18 mouse cellular contexts compared by ENCODE assay signal in the genomic region with DNA sequence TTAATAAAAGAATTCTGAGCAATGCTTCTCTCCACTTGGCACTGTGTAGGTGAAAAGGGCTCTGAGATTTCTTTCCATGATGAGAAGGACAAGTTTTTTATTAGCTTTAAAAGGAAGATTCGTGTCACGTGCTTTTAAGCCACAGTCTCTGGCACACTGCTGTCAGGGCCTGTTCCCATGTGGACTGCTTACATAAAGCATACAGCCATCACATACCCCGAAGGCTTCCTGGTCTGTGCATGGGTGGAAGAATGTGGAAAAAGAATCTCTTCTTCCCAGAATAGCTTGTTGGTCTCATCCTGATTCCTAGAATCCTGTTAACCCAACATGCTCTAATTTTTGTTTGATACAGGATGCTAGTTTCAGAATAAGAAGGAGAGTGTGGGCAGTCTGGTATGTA.
"Had no signal": no experiment of that assay in that cellular context is flagged by ENCODE, and none has a peak within 500 bp of the region (broad histone marks: within the 10 kb centered on the region; RNA-seq: fewer than 3 reads in every experiment).

No protein-coding gene starts in this region.

- DNase-seq: lung, adult 2 months; lung, postnatal 10 days; lung, postnatal 4 days; midbrain, embryonic 14.5 days; retina, postnatal 1 day; right cerebral cortex, postnatal 14 days; right cerebral cortex, postnatal 4 days; spleen, adult 18-20 months; thymus, adult 18-20 months; thymus, postnatal 14 days; thymus, postnatal 36 days had no signal

- H3K27me3 ChIP-seq: lung, embryonic 15.5 days; midbrain, embryonic 12.5 days; neural tube, embryonic 13.5 days; neural tube, embryonic 15.5 days had no signal

- H3K27ac ChIP-seq: lung, embryonic 15.5 days; midbrain, embryonic 10.5 days; midbrain, embryonic 12.5 days; neural tube, embryonic 13.5 days; neural tube, embryonic 15.5 days had no signal

- ATAC-seq: midbrain, embryonic 16.5 days had no signal

- H3K4me1 ChIP-seq: lung, embryonic 15.5 days; midbrain, embryonic 10.5 days; midbrain, embryonic 12.5 days; neural tube, embryonic 13.5 days; neural tube, embryonic 15.5 days had no signal

- H3K9ac ChIP-seq: lung, embryonic 15.5 days; midbrain, embryonic 12.5 days; neural tube, embryonic 13.5 days; neural tube, embryonic 15.5 days had no signal

- H3K9me3 ChIP-seq: midbrain, embryonic 12.5 days; neural tube, embryonic 15.5 days had no signal

- H3K4me3 ChIP-seq: lung, embryonic 15.5 days; midbrain, embryonic 10.5 days; midbrain, embryonic 12.5 days; myocyte; neural tube, embryonic 13.5 days; neural tube, embryonic 15.5 days had no signal

- H3K36me3 ChIP-seq: lung, embryonic 15.5 days; midbrain, embryonic 10.5 days; midbrain, embryonic 12.5 days; neural tube, embryonic 13.5 days; neural tube, embryonic 15.5 days had no signal

- H3K4me2 ChIP-seq: lung, embryonic 15.5 days; midbrain, embryonic 12.5 days; neural tube, embryonic 13.5 days; neural tube, embryonic 15.5 days had no signal
